Mouse (Mus musculus) midbrain, embryonic 16.5 days (tissue): ENCODE data around the gene Mepce. TPM values are rescaled to one million over a fixed set of nuclear protein-coding genes. Genes with fewer than 3 reads are reported as not detected.

Experiments used
- polyA plus RNA-seq: library from polyadenylated mRNA; unstranded; fragments of >200 nt; fragmentation: Nextera tagmentation; extraction: Ambion mirVana; gene quantifications from 2 replicates; pipeline ENCODE4 v1.2.1, GENCODE M21; 2015

Gene Mepce
- polyA plus RNA-seq, 1 experiment from 2014 or later = 11.6 TPM

Other genes starting within 250 kb of the Mepce start
- gene Actl6b, start 234.1 kb downstream of the Mepce start, polyA plus RNA-seq = 307 and 326 TPM in 2 replicates
- gene Tfr2, start 217.8 kb downstream of the Mepce start, polyA plus RNA-seq = 7.8 and 10.1 TPM in 2 replicates
- gene Mospd3, start 186.6 kb downstream of the Mepce start, polyA plus RNA-seq = 57.2 and 60.9 TPM in 2 replicates
- 11.9 and 13.3 TPM in 2 replicates for gene Pcolce, start 173.9 kb downstream of the Mepce start, polyA plus RNA-seq
- 0.11 and 0.12 TPM in 2 replicates for gene Fbxo24, start 158.7 kb downstream of the Mepce start, polyA plus RNA-seq
- gene Lrch4, start 158.5 kb downstream of the Mepce start, polyA plus RNA-seq = 18.8 and 19.2 TPM in 2 replicates
- 8.2 and 9.2 TPM in 2 replicates for gene Gm20605, start 158.5 kb downstream of the Mepce start, polyA plus RNA-seq
- 5.9 and 6.7 TPM in 2 replicates for gene Sap25, start 146.3 kb downstream of the Mepce start, polyA plus RNA-seq
- 0.15 and 0.16 TPM in 2 replicates for gene Irs3, start 141.9 kb downstream of the Mepce start, polyA plus RNA-seq
- gene Agfg2, start 102.9 kb downstream of the Mepce start, polyA plus RNA-seq = 15.8 and 20.4 TPM in 2 replicates
- gene Nyap1, start 46.0 kb downstream of the Mepce start, polyA plus RNA-seq = 67.2 and 67.5 TPM in 2 replicates
- gene Tsc22d4, start 41.9 kb downstream of the Mepce start, polyA plus RNA-seq = 55.4 and 74.1 TPM in 2 replicates
- 33.5 and 36.6 TPM in 2 replicates for gene Ppp1r35, start 8.8 kb downstream of the Mepce start, polyA plus RNA-seq
- gene Zcwpw1, start 143 bp upstream of the Mepce start, polyA plus RNA-seq = 11.6 and 13.1 TPM in 2 replicates
- gene Pilra, start 48.6 kb upstream of the Mepce start, polyA plus RNA-seq = 0.37 and 0.48 TPM in 2 replicates
- gene Pilrb1, start 70.5 kb upstream of the Mepce start, polyA plus RNA-seq = 0.39 TPM in 1 of 2 replicates, not detected in the other
- gene Pilrb2, start 84.2 kb upstream of the Mepce start, polyA plus RNA-seq = not detected in 2 replicates
- gene Cyp3a13, start 134.0 kb upstream of the Mepce start, polyA plus RNA-seq = not detected in 2 replicates
- gene Gjc3, start 175.4 kb upstream of the Mepce start, polyA plus RNA-seq = 0.31 and 0.44 TPM in 2 replicates
- gene Azgp1, start 193.9 kb upstream of the Mepce start, polyA plus RNA-seq = not detected in 2 replicates
- gene Smok3a, start 233.6 kb upstream of the Mepce start, polyA plus RNA-seq = not detected in 2 replicates
- gene Smok3b, start 233.8 kb upstream of the Mepce start, polyA plus RNA-seq = not detected in 2 replicates